In genomic region chr14:38991847-38992573, GRCm38 (mm10) we compare ENCODE assay signal across 10 mouse cellular contexts.
DNase-seq lines count a peak whose midpoint lies in the region; ATAC-seq and TF ChIP-seq lines count a peak whose summit lies in the region.
"Had no signal": no experiment of that assay in that cellular context is flagged by ENCODE, and none has a peak within 500 bp of the region (broad histone marks: within the 10 kb centered on the region; RNA-seq: fewer than 3 reads in every experiment).

No protein-coding gene starts in this region.

- no peaks in the 10 kb centered on the region for H3K27me3 ChIP-seq in hindbrain, embryonic 16.5 days (replicated peaks; ENCODE audit: control insufficient read depth, insufficient read depth, low read length)
- H3K27me3 ChIP-seq: lung, embryonic 15.5 days had no signal

- H3K4me3 ChIP-seq in gastrocnemius, adult 2 months: no peak overlapping the region
- H3K4me3 ChIP-seq in hindbrain, embryonic 16.5 days (ENCODE audit: low read length): no peak overlapping the region
- H3K4me3 ChIP-seq: lung, embryonic 15.5 days had no signal

- H3K36me3 ChIP-seq in hindbrain, embryonic 16.5 days (ENCODE audit: control insufficient read depth, insufficient read depth, low read length): no peaks in the 10 kb centered on the region
- H3K36me3 ChIP-seq: G1E; lung, embryonic 15.5 days had no signal

- no peaks in the 10 kb centered on the region for H3K4me1 ChIP-seq in hindbrain, embryonic 16.5 days (ENCODE audit: control insufficient read depth, insufficient read depth, low read depth, low read length)
- H3K4me1 ChIP-seq: lung, embryonic 15.5 days had no signal

- WGBS in hindbrain, embryonic 16.5 days: 66% methylated on average over 7 of the region's 7 CpGs

- H3K4me2 ChIP-seq in hindbrain, embryonic 16.5 days (ENCODE audit: low read length): no peak overlapping the region
- H3K4me2 ChIP-seq: lung, embryonic 15.5 days had no signal

- TF ChIP-seq CTCF in gastrocnemius, adult 2 months (IDR thresholded peaks at IDR 0.05): peak; percentile 28

- DNase-seq in gastrocnemius, adult 2 months: no peak
- no peak for DNase-seq in gastrocnemius, postnatal 36 days
- DNase-seq in right cerebral cortex, adult 18-20 months: peak; percentile 34
- no peak for DNase-seq in right cerebral cortex, postnatal 36 days (ENCODE audit: low spot score in 2 of 2)
- DNase-seq in telencephalon, adult 2 months (ENCODE audit: low read depth, low spot score): peak; percentile 40
- DNase-seq in gastrocnemius, postnatal 25 days: no peak
- DNase-seq in c-Kit-positive CD71-positive TER-119-positive erythroid progenitor cells, embryonic 14.5 days (ENCODE audit: low spot score): no peak

- no peak overlapping the region for H3K9ac ChIP-seq in hindbrain, embryonic 16.5 days (ENCODE audit: low read depth, low read length)
- H3K9ac ChIP-seq: lung, embryonic 15.5 days had no signal

- ATAC-seq in hindbrain, embryonic 16.5 days: 0 out of 2 replicates have a peak, but pooled peaks have one; percentile 60

- no peak overlapping the region for H3K27ac ChIP-seq in gastrocnemius, adult 2 months
- H3K27ac ChIP-seq in hindbrain, embryonic 16.5 days (ENCODE audit: low read depth, low read length): no peak overlapping the region
- H3K27ac ChIP-seq: lung, embryonic 15.5 days had no signal

- intact Hi-C loops in gastrocnemius, adult 2 months (cut with DNase I): no loop called here
- intact Hi-C loops in gastrocnemius, postnatal 36 days (cut with DNase I): no loop called here

- no peaks in the 10 kb centered on the region for H3K9me3 ChIP-seq in hindbrain, embryonic 16.5 days (ENCODE audit: control insufficient read depth, low read length)
- H3K9me3 ChIP-seq: G1E; lung, embryonic 15.5 days had no signal

Comparison
In these comparisons a context has a peak if more than half of its experiments do, and no peak if none do; other contexts are left out.
1. DNase-seq: peak in right cerebral cortex, adult 18-20 months (single experiment) and telencephalon, adult 2 months (single experiment); none in gastrocnemius, adult 2 months (single experiment), gastrocnemius, postnatal 36 days (0 of 2), right cerebral cortex, postnatal 36 days (0 of 2), gastrocnemius, postnatal 25 days (single experiment) and c-Kit-positive CD71-positive TER-119-positive erythroid progenitor cells, embryonic 14.5 days (single experiment).